Mouse (Mus musculus) gastrocnemius, adult 2 months (tissue): ENCODE data around the gene Lmod3. TPM values are rescaled to one million over a fixed set of nuclear protein-coding genes. Genes with fewer than 3 reads are reported as not detected.
A peak's percentile ranks its signal among the peaks of the same experiment; 100 is the strongest.
"Not testable (repeated sequence)": the region's sequence is repeated elsewhere in the genome, so short reads cannot be mapped to it uniquely, and the experiment has no call there.

Experiments used
- DNase-seq: peaks from one replicate; pipeline ENCODE4 v3.0.0; 2022
- H3K27ac ChIP-seq: fragments of 200-600 bp; 2 replicates; pipeline ENCODE4 v1.8.1; 2022; ENCODE audit warnings: mild to moderate bottlenecking
- H3K4me3 ChIP-seq: fragments of 200-600 bp; 2 replicates; pipeline ENCODE4 v1.8.1; 2022; ENCODE audit warnings: mild to moderate bottlenecking, moderate library complexity
- CTCF ChIP-seq: fragments of 200-600 bp; IDR thresholded peaks from 2 replicates; pipeline ENCODE4 v1.8.1; 2022; ENCODE audit warnings: antibody characterized with exemption, mild to moderate bottlenecking, moderate library complexity
- intact Hi-C: fragments of 180-260 bp; cut with DNase I; formaldehyde crosslinking; loops from one replicate; pipeline ENCODE4 v1.15.1; 2025
- total RNA-seq, 2 experiments: library from RNA; stranded (reverse); gene quantifications; 2 replicates each; pipeline ENCODE4 v1.2.3; 2021

The Lmod3 gene
- total RNA-seq, 2 experiments from 2014 or later, result 95.4 to 186 TPM

DNA sequence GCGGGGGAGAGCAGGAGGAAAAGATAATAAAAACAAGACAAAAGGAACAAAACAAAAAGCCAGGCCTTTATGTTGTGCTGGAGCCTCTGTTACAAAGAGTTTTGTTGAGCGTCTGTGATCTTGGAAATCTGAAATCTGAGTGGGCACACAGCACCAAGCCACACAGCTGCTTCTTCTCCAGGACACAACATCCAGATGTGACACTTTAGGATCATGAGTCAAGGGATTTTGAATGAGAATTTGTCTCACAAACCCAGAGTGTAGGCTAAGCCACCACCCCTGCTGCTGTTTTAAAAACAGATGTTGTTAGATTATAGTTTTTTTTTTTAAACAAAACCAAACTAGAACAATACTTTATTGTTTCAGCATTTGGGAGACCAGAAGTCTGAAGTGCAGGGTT, 19.8 kb upstream of the Lmod3 start:
- peak overlapping the region; percentile 40; the same call in 1 of the 2 replicates for H3K27ac ChIP-seq

DNA sequence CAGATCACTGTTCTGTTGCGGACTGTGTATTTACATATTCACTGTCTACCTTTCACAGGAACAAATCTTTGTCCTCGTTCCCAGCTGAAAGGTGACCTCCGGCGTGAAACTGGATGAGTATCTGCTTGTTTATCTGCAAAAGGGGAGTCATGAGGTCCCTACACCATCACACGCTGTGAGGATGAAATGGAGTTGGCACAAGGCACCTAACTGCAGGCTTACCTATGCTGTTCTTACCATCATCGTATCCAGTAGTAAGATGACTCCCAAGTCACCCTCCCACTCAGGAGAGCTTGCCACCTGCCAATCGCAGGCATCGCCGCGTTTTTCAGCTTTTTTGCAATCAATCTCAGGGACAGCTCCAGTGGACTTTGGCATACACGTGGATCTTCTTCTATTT, 17.0 kb upstream of the Lmod3 start:
- TF ChIP-seq CTCF, result no peak
- 0 out of 2 replicates have a peak overlapping the region, but pooled peaks have one; percentile 4 for H3K27ac ChIP-seq
- H3K4me3 ChIP-seq, result no peak overlapping the region
- DNase-seq, result no peak
- intact Hi-C loops, result no loop called here

More for the DNA sequence above, 19.8 kb upstream of the Lmod3 start:
- TF ChIP-seq CTCF, result no peak
- DNase-seq, result no peak
- H3K4me3 ChIP-seq, result no peak overlapping the region
- intact Hi-C loops, result no loop called here

DNA sequence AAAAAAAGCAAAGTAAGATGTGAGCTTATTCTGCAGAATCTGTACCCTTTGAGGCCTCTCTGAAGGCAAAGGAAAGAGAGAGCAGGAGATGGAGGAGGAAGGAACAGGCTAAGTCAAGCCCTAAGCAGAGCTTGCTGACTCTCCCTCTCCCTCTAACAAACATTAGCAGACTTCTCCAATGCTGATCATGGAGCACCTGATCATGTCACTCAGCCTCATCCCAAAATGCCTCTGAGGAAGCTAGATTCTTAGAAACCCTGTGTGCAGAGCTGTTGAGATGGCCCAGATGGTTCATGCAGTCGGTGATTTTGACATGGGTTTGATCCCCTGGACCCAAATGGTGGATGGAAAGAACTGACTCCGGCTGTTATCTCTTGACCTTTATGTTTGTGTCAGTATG, 14.6 kb upstream of the Lmod3 start:
- no peak for TF ChIP-seq CTCF
- intact Hi-C loops, result no loop called here
- Histone ChIP-seq H3K27ac (0 out of 2 replicates have a peak overlapping the region, but pooled peaks have one; percentile 10), H3K4me3 (no peak overlapping the region)
- DNase-seq, result no peak

DNA sequence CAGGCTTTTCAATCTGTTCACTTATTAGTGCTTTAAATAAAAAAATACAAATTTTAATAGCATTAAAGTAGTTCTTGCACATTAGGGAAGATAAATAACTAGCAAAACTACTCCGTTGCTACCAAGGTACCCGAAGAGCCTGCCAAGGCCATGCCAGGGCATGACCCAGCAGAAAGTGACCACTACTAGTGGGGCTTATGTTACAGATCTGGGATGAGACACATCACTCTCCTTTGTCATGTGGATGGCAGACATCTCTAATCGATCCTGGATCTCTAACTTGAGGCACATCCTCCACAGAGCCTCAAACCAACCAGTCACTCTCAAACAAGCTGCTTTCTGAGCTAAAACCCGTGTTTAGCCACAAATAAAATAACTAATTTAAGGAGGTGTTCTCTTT, 14.1 kb upstream of the Lmod3 start:
- H3K27ac ChIP-seq, result peak overlapping the region; percentile 84
- DNase-seq, result peak; percentile 51
- TF ChIP-seq CTCF, result no peak
- no peak overlapping the region for H3K4me3 ChIP-seq
- intact Hi-C loops, result no loop called here

DNA sequence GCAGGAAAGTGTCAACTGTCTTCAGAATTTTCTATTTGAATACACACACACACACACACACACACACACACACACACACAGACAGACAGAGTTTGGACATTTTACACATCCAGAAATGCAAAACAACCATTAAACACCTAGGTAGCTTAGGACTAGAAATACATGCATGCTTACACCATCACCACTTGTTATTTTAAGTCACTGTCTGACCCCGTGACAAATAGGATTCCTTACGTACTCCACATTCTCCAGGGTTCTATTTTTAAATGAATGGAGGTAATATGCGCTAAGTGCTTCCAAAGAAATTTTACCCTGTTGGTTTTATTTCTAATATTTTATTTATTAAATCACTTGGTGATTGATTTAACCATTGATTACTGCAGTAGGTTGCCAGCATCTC, 13.1 kb upstream of the Lmod3 start:
- intact Hi-C loops, result no loop called here
- Histone ChIP-seq H3K27ac (peak overlapping the region; percentile 84), H3K4me3 (no peak overlapping the region; the same call in 1 of the 2 replicates)
- no peak for DNase-seq
- TF ChIP-seq CTCF, result no peak

DNA sequence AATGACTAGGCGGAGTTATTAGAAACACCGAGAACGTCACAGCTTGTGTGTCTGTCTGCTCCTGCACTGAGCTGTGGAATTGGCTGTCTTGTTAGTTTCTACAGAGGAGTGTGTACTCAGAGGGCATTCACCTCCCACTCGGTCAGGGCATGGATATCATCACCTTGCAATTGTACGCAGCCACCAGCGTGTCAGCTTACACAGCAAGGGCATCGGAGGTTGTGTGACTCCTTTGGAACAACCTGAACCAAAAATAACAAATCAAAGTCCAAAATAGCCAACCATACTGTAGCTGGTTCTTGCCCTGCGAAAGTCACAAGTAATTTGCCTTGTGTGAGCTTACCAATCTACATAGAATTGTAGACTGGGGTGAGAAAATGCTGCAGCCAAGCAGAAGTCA, 12.7 kb upstream of the Lmod3 start:
- peak; percentile 49 for DNase-seq
- peak overlapping the region; percentile 5; the same call in 1 of the 2 replicates for H3K4me3 ChIP-seq
- no peak for TF ChIP-seq CTCF
- intact Hi-C loops, result no loop called here
- peak overlapping the region; percentile 84 for H3K27ac ChIP-seq

DNA sequence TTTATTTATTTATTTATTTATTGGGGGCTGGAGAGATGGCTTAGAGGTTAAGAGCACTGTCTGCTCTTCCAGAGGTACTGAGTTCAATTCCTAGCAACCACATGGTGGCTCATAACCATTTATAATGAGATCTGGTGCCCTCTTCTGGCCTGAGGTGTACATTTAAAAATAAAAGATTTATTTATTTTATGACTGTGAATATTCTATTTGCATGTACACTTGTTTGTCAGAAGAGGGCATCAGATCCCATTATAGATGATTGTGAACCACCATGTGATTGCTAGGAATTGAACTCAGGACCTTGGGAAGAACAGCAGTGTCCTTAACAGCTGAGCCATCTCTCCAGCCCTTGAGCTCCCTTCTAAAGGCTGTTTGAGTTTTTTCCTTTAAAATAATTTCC, 11.2 kb upstream of the Lmod3 start:
- intact Hi-C loops, H3K27ac ChIP-seq, H3K4me3 ChIP-seq, DNase-seq: not testable (repeated sequence)
- TF ChIP-seq CTCF, result peak; percentile 37; the same call in 1 of the 2 replicates

DNA sequence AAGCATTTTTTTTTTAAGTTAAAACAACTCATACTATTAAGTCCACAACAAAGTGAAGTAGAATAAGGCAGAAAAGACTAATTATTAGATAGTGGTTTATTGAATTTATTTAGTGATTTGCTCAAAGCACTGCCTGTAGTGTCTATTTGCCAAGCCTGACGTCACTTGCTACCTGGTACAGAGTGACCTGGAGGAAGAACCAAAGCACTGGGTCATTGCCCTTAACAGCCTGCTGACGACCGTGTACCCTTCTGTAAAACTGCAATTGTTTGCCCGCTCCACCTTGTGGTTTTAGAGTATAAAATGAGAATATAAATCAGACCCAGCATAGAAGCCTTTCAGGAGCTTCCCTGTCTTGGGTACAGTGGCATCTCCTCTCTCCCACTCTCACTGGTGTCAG, 9.7 kb upstream of the Lmod3 start:
- TF ChIP-seq CTCF, result no peak
- H3K27ac ChIP-seq, result no peak overlapping the region
- intact Hi-C loops, result no loop called here
- no peak overlapping the region for H3K4me3 ChIP-seq
- no peak for DNase-seq

DNA sequence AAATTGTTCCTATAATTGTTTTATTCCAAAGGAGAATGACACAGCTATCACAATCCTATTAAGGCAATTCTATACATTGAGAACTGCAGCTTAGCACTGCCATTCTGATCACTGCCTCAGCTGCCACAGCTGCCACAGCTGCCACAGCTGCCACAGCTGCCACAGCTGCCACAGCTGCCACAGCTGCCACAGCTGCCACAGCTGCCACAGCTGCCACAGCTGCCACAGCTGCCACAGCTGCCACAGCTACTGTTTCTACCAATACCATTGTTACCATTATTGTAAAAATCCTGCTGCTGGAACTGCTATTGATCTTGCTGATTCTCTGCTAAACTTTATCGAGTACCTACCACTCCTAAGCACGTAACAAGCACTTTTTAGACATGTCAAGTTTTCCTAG, 7.4 kb upstream of the Lmod3 start:
- intact Hi-C loops, DNase-seq, H3K4me3 ChIP-seq: not testable (repeated sequence)
- H3K27ac ChIP-seq, result peak overlapping the region; percentile 81

DNA sequence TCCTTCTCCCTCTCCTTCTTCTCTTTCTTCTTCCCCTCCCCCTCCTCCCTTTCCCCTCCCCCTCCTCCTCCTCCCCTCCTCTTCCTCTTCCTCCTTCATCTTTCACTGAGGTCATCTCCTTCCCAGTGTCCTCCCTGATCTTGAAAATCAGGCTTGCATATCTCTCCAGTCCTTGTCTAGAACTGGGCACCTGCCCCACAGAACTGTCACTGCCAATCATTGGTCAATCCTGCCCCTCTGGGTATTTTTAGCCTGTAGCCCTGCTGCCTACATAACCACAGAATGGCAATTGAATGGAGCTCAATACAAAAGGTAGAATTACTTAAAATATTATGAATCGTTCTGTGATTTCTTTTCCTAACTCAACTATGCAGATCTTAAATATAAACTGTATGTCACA, 5.9 kb upstream of the Lmod3 start:
- no peak for TF ChIP-seq CTCF
- intact Hi-C loops, result no loop called here
- peak; percentile 79 for DNase-seq
- no peak overlapping the region for H3K4me3 ChIP-seq
- H3K27ac ChIP-seq, result peak overlapping the region; percentile 81

DNA sequence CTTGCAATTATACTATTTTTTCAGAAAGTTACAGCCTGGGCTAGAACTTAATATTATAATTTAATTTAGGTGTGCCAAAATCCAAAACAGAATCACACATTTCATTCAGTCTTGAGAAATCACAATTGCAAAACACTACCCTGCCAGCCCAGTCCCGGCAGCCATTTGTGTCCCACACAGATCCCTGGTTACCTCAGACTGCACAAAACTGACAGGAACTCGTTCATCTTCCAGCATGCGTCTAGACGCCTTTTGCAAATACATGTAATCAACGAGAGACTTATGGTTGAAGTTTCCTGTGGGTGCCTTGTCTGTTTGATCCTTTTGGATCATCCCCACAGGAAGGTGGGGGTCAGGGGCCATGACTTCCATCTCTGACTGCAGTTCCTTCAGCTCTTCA, 473 bp downstream of the Lmod3 start:
- H3K27ac ChIP-seq, result peak overlapping the region; percentile 88
- intact Hi-C loops, result loop anchor here (5.0 kb wide), 2 partner anchors 40 to 490 kb away; partner anchors contain the start of gene Arl6ip5
- H3K4me3 ChIP-seq, result peak overlapping the region; percentile 72
- no peak for TF ChIP-seq CTCF
- DNase-seq, result peak; percentile 42

DNA sequence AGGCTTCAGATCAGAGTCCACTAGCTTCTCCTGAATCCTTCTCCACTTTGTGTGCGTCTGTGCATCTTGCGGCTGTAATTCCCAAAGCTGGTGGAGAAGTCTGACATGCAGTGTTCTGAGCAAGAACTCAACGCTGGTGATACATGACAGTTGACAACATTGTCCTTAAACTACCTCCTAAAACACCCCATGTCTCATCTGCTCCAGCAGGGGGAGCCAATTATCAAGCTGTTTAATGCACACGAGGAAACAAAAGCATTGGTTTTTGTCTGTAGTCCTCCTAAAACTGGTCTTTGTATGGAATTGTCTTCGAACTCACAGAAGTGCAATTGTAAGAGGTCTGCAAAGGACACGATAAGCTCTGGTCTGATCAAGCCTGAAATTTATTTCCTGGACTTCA, 1.6 kb downstream of the Lmod3 start:
- intact Hi-C loops, result loop anchor here (2.0 to 5.0 kb wide), 3 partner anchors 39 to 491 kb away; partner anchors contain the start of gene Arl6ip5
- Histone ChIP-seq H3K4me3 (peak overlapping the region; percentile 72), H3K27ac (peak overlapping the region; percentile 88)
- TF ChIP-seq CTCF, result peak; percentile 89
- DNase-seq, result peak; percentile 62

DNA sequence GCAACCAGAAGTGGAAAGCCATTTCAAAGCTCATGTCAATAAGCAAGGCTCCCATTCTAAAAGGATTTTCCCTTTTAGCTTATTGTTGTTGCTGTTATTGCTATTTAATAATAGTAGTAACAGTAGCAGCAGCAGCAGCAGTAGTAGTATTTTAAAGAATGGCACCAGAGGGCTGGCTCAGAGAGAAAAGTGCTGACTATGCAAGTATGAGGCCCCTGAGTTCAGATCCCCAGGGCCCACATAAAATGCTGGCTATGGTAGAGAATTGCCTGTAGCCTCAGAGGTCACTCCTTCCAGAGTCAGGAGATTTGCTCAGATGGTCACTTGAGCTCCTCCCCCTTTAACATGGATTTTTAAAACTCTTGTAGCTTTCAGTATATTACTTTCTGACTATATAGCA, 7.4 kb downstream of the Lmod3 start:
- TF ChIP-seq CTCF, result no peak
- Histone ChIP-seq H3K4me3 (peak overlapping the region; percentile 47), H3K27ac (peak overlapping the region; percentile 9)
- intact Hi-C loops, result loop anchor here (10.0 kb wide), 1 partner anchor 70 kb away; the partner anchor contains the start of gene Tmf1
- DNase-seq, result no peak

DNA sequence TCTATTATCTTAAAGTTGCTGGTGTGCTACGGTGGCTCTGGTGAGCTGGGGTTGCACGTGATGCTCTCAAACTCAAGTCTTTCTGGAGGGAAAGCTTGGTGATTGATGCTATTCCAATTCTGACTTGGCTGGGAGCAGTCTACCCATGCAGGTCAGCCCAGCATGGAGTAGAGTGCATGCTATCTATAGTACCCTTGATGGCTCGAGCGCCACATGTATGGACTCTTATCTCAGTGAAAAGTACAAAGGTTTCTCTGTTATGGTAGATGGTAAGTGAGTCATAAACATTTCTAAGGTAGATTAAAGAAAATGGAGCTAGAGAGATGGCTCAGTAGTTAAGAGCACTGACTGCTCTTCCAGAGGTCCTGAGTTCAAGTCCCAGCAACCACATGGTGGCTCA, 10.0 kb downstream of the Lmod3 start:
- Histone ChIP-seq H3K27ac (no peak overlapping the region), H3K4me3 (no peak overlapping the region)
- DNase-seq, result no peak
- no peak for TF ChIP-seq CTCF
- intact Hi-C loops, result loop anchor here (10.0 kb wide), 1 partner anchor 68 kb away; the partner anchor contains the start of gene Tmf1
